Mouse (Mus musculus) CH12.LX (cell line): ENCODE measurements around the gene Adgra1.

Experiments
- CTCF ChIP-seq, 2 experiments: IDR thresholded peaks in 1 of 2; conservative IDR thresholded peaks in 1 of 2; 2 replicates each; pipeline ENCODE4 v1.5.1; 2011 to 2012; ENCODE audit warnings: low read depth in 2 of 2, low read length in 2 of 2, improper control_type of control experiment in 1 of 2, inconsistent platforms in 1 of 2, mild to moderate bottlenecking in 1 of 2, moderate library complexity in 1 of 2
- USF1 ChIP-seq: IDR thresholded peaks from 2 replicates; pipeline ENCODE4 v1.6.1; 2014; ENCODE audit warnings: low read depth, mild to moderate bottlenecking, inconsistent platforms, low read length, improper control_type of control experiment

GRCm38 (mm10) chr7:139787382-139787781 lies 46.6 kb upstream of the Adgra1 start:
- no peak for TF ChIP-seq CTCF (conservative IDR thresholded peaks at IDR 0.05 in 1 of 2, IDR thresholded peaks at IDR 0.05 in 1 of 2; ENCODE audit: low read depth in 2 of 2, low read length in 2 of 2)
- TF ChIP-seq USF1: no peak
